Mouse (Mus musculus) adrenal gland, postnatal 25 days (tissue): ENCODE results near the gene H2-T3. TPM values are rescaled to one million over a fixed set of nuclear protein-coding genes. Genes with fewer than 3 reads are reported as not detected.

ENCODE experiments used
- total RNA-seq: library from RNA; stranded (reverse); gene quantifications from 2 replicates; pipeline ENCODE4 v1.2.3, GENCODE M21; 2021

Gene H2-T3
- total RNA-seq, 1 experiment from 2014 or later = not detected

Other genes starting within 250 kb of the H2-T3 start
- 99.5 and 116 TPM in 2 replicates for gene Abcf1, start 220.5 kb downstream of the H2-T3 start, total RNA-seq
- gene Gnl1, start 210.4 kb downstream of the H2-T3 start, total RNA-seq = 43.9 and 52.5 TPM in 2 replicates
- gene Prr3, start 210.1 kb downstream of the H2-T3 start, total RNA-seq = 26.8 and 27.8 TPM in 2 replicates
- gene H2-T24, start 169.7 kb downstream of the H2-T3 start, total RNA-seq = 4.6 and 6.4 TPM in 2 replicates
- gene H2-T23, start 157.4 kb downstream of the H2-T3 start, total RNA-seq = 30.5 and 46.6 TPM in 2 replicates
- 21.7 and 29.6 TPM in 2 replicates for gene H2-T22, start 147.5 kb downstream of the H2-T3 start, total RNA-seq
- gene Gm6034, start 147.3 kb downstream of the H2-T3 start, total RNA-seq = not detected in 2 replicates
- gene Gm11127, start 131.9 kb downstream of the H2-T3 start, total RNA-seq = 1.6 and 2.2 TPM in 2 replicates
- 0.58 TPM in 1 of 2 replicates, not detected in the other for gene Gm19684, start 68.6 kb downstream of the H2-T3 start, total RNA-seq
- not detected in 2 replicates for gene Gm7030, start 60.9 kb downstream of the H2-T3 start, total RNA-seq
- gene Gm8909, start 21.8 kb downstream of the H2-T3 start, total RNA-seq = not detected in 2 replicates
- gene Rpp21, start 67.8 kb upstream of the H2-T3 start, total RNA-seq = 47.2 TPM in 2 replicates
- gene Trim39, start 82.0 kb upstream of the H2-T3 start, total RNA-seq = 22.5 and 23.0 TPM in 2 replicates
- gene H2-M10.2, start 96.2 kb upstream of the H2-T3 start, total RNA-seq = not detected in 2 replicates
- gene H2-M10.1, start 135.9 kb upstream of the H2-T3 start, total RNA-seq = not detected in 2 replicates
- not detected in 2 replicates for gene H2-M10.3, start 178.1 kb upstream of the H2-T3 start, total RNA-seq